Mouse (Mus musculus): Measurements from ENCODE around the gene Irak1bp1. TPM values are rescaled to one million over a fixed set of nuclear protein-coding genes. Genes with fewer than 3 reads are reported as not detected.
A peak's percentile ranks its signal among the peaks of the same experiment; 100 is the strongest.

Gene Irak1bp1
- polyA plus RNA-seq, 1 experiment from 2014 or later = 23.9 TPM

DNA sequence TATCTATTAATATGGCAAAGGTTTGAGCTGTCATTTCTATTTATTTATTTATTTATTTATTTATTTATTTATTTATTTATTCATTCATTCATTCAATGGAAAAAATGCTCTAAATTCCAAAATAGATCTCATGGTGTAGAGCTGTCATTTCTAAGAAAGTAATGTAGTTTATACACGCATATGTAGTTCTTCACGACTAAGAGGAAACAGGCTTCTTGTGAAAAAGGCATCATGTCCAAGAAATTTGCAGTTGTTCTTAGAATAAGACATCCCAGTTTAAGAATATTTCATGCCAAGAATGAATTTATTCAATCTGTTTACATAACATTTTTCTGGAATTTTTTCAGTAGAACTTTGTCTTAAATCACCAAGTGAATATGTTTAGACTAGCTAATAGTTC lies 31.5 kb downstream of the Irak1bp1 start:
- H3K4me3 ChIP-seq (ENCODE audit: low read depth, low read length) = no peak overlapping the region
- no peak overlapping the region for H3K4me2 ChIP-seq (replicated peaks; ENCODE audit: low read depth, low read length)
- H3K4me1 ChIP-seq (ENCODE audit: control insufficient read depth, insufficient read depth, low read length) = no peaks in the 10 kb centered on the region
- no peak for ATAC-seq (ENCODE audit: insufficient number of reproducible peaks, insufficient read depth, low FRiP score, low read depth)
- no peaks in the 10 kb centered on the region for H3K36me3 ChIP-seq (ENCODE audit: control insufficient read depth, insufficient read depth, low read length)
- H3K27ac ChIP-seq (ENCODE audit: low read length) = no peak overlapping the region
- H3K9me3 ChIP-seq (ENCODE audit: control insufficient read depth, low read depth, low read length) = no peaks in the 10 kb centered on the region
- 71% methylated on average over 2 of the region's 2 CpGs for WGBS
- no peak overlapping the region for H3K9ac ChIP-seq (replicated peaks; ENCODE audit: low read depth, low read length)
- no peaks in the 10 kb centered on the region for H3K27me3 ChIP-seq (ENCODE audit: control insufficient read depth, insufficient read depth, low read length)

DNA sequence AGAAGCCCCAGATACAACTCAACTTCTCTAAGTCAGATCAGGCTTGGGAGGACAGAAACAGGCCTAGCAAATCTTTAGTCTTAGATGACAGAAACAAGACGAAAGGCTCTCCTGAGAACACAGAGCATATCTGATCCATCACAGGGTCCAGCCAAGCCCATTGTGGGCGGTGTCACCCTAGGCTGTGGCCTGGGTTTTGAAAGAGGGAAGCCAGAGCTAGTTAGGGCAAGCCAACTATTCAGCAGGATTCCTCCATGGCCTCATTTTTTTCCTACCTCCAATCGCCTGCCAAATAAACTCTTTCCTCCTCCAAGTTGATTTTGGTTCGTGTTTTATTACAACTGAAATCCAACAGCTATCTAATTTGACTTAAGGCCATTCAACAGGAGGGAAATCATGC lies 32.0 kb downstream of the Irak1bp1 start:
- no peaks in the 10 kb centered on the region for H3K9me3 ChIP-seq (ENCODE audit: control insufficient read depth, low read depth, low read length)
- no peaks in the 10 kb centered on the region for H3K27me3 ChIP-seq (ENCODE audit: control insufficient read depth, insufficient read depth, low read length)
- no peaks in the 10 kb centered on the region for H3K4me1 ChIP-seq (ENCODE audit: control insufficient read depth, insufficient read depth, low read length)
- H3K9ac ChIP-seq (replicated peaks; ENCODE audit: low read depth, low read length) = no peak overlapping the region
- no peaks in the 10 kb centered on the region for H3K36me3 ChIP-seq (ENCODE audit: control insufficient read depth, insufficient read depth, low read length)
- H3K4me3 ChIP-seq (ENCODE audit: low read depth, low read length) = no peak overlapping the region
- no peak for ATAC-seq (ENCODE audit: insufficient number of reproducible peaks, insufficient read depth, low FRiP score, low read depth)
- 68% methylated on average over 4 of the region's 4 CpGs for WGBS
- H3K4me2 ChIP-seq (replicated peaks; ENCODE audit: low read depth, low read length) = no peak overlapping the region
- peak overlapping the region; percentile 39; the same call in 1 of the 2 replicates for H3K27ac ChIP-seq (ENCODE audit: low read length)

DNA sequence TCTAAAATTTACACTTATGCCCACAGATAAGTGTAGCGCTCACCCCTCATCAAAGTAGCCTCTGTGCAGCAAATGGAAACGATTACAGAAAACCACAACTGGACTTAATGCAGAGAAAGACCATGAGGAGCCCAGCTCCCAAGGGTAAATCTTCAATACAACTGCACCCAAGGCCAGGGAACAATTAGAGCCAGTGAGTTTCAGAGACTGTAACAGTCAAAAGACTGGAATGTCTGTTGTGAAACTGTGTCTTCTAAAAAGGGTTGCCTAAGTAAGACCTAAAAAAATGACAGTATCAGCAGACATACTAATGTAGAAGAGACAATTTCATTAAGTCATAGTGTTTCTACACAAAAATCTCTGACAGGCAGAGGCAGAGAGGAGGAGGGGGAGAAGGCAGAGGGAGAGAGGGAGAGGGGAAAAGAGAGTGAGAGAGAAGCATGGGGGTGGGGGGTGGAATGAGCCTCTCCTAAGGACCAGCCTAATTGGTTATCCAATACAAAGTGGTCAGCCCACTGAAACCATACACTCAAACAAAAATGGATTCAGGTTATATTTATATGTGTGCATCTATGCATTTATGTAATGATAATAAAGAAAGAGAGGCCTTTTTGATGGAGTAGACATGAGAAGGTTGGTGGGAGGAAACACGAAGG lies 32.6 kb downstream of the Irak1bp1 start:
- Histone ChIP-seq H3K27ac (ENCODE audit: low read length) (peak overlapping the region; percentile 39; the same call in 1 of the 2 replicates), H3K9me3 (ENCODE audit: control insufficient read depth, low read depth, low read length) (no peaks in the 10 kb centered on the region), H3K4me2 (replicated peaks; ENCODE audit: low read depth, low read length) (no peak overlapping the region), H3K4me3 (ENCODE audit: low read depth, low read length) (no peak overlapping the region), H3K27me3 (ENCODE audit: control insufficient read depth, insufficient read depth, low read length) (no peaks in the 10 kb centered on the region), H3K4me1 (ENCODE audit: control insufficient read depth, insufficient read depth, low read length) (no peaks in the 10 kb centered on the region), H3K36me3 (ENCODE audit: control insufficient read depth, insufficient read depth, low read length) (no peaks in the 10 kb centered on the region), H3K9ac (replicated peaks; ENCODE audit: low read depth, low read length) (no peak overlapping the region)
- WGBS = 93% methylated on average over 3 of the region's 3 CpGs
- no peak for ATAC-seq (ENCODE audit: insufficient number of reproducible peaks, insufficient read depth, low FRiP score, low read depth)

DNA sequence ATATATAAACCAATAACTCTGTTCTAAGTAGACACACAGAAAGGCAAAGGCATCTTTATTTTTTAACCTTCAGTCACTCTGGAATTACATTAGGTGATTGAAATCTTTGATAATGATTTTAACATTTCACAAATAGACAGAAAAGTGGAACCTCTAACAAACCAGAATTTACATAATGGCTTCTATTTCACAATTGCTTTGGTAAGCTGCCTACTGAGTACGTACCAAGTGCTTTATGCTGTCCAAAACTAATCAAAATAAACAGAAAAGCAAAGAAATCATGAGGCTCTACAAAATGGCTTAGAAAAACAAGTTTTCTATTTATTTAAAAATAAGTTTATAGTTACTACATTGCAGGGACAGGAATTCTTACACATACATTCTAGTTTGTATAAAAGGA lies 36.8 kb downstream of the Irak1bp1 start:
- Histone ChIP-seq H3K36me3 (ENCODE audit: control insufficient read depth, insufficient read depth, low read length) (peaks cover 14% of the 10 kb centered on the region), H3K4me1 (ENCODE audit: control insufficient read depth, insufficient read depth, low read length) (no peaks in the 10 kb centered on the region), H3K9me3 (ENCODE audit: control insufficient read depth, low read depth, low read length) (no peaks in the 10 kb centered on the region), H3K4me3 (ENCODE audit: low read depth, low read length) (no peak overlapping the region), H3K27ac (ENCODE audit: low read length) (no peak overlapping the region), H3K27me3 (ENCODE audit: control insufficient read depth, insufficient read depth, low read length) (no peaks in the 10 kb centered on the region), H3K9ac (replicated peaks; ENCODE audit: low read depth, low read length) (no peak overlapping the region), H3K4me2 (replicated peaks; ENCODE audit: low read depth, low read length) (no peak overlapping the region)
- WGBS = 80% methylated on average over 1 of the region's 1 CpGs
- no peak for ATAC-seq (ENCODE audit: insufficient number of reproducible peaks, insufficient read depth, low FRiP score, low read depth)

DNA sequence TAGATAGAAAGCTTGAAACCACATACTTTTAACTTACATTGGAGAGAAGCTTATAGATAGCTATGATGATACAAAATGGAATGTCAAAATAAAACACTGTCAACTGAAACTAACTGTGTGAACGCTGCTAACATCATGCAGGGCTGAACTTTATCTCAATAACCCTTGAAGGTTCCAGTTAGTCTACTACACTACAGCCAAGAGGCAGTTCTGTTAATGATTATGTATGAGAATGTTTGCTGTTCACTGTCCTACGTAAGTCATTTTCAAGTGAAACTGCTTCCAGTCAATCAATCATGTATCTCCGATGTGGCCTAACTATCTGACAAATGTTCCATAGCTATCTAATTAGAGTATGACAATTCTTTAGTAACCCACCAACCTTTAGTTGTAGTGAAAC lies 38.4 kb downstream of the Irak1bp1 start:
- Histone ChIP-seq H3K36me3 (ENCODE audit: control insufficient read depth, insufficient read depth, low read length) (peaks cover 25% of the 10 kb centered on the region), H3K27me3 (ENCODE audit: control insufficient read depth, insufficient read depth, low read length) (no peaks in the 10 kb centered on the region), H3K9ac (replicated peaks; ENCODE audit: low read depth, low read length) (no peak overlapping the region), H3K4me2 (replicated peaks; ENCODE audit: low read depth, low read length) (no peak overlapping the region), H3K4me3 (ENCODE audit: low read depth, low read length) (no peak overlapping the region), H3K4me1 (ENCODE audit: control insufficient read depth, insufficient read depth, low read length) (no peaks in the 10 kb centered on the region), H3K9me3 (ENCODE audit: control insufficient read depth, low read depth, low read length) (no peaks in the 10 kb centered on the region), H3K27ac (ENCODE audit: low read length) (no peak overlapping the region)
- WGBS = 67% methylated on average over 3 of the region's 3 CpGs
- no peak for ATAC-seq (ENCODE audit: insufficient number of reproducible peaks, insufficient read depth, low FRiP score, low read depth)

DNA sequence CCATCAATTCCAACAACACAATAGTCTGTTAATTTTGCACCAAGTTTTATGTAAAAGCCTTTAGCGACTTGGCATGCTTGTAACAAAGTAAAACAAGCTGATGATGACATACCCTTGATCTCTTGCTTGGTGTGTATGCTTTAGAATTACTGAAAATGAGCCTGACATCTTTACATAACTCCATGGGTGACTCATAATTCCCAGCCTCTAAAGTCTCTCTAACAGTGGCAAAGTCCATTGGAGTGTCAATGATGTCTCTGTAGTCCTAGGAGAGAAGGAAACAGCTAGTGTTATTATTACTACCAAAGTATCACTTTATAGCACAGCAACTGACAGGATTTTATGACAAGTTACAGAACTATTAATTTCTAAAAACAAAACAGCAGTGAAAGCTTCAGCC lies 47.7 kb downstream of the Irak1bp1 start:
- Histone ChIP-seq H3K4me2 (replicated peaks; ENCODE audit: low read depth, low read length) (no peak overlapping the region), H3K9ac (replicated peaks; ENCODE audit: low read depth, low read length) (no peak overlapping the region), H3K27me3 (ENCODE audit: control insufficient read depth, insufficient read depth, low read length) (no peaks in the 10 kb centered on the region), H3K36me3 (ENCODE audit: control insufficient read depth, insufficient read depth, low read length) (peaks cover 57% of the 10 kb centered on the region), H3K4me1 (ENCODE audit: control insufficient read depth, insufficient read depth, low read length) (no peaks in the 10 kb centered on the region), H3K4me3 (ENCODE audit: low read depth, low read length) (no peak overlapping the region), H3K9me3 (ENCODE audit: control insufficient read depth, low read depth, low read length) (no peaks in the 10 kb centered on the region), H3K27ac (ENCODE audit: low read length) (no peak overlapping the region)
- WGBS = 93% methylated on average over 1 of the region's 1 CpGs
- no peak for ATAC-seq (ENCODE audit: insufficient number of reproducible peaks, insufficient read depth, low FRiP score, low read depth)

DNA sequence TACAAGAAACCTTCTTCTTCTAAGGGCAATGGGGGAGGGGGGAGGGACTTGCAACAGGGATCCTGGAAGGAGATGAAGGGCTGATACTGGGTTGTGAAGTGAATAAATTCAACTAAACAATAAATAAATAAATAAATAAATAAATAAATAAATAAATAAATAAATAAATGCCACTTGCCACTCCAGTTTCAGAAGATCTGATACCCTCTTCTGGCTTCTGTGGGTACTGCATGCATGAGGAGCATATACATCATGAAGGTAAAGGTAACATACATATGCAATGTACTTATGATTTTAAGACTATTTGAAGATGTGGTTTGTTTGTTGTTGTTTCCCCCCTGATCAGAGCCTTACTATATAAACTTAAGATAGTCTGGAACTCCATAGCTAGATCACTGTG lies 54.8 kb downstream of the Irak1bp1 start:
- no peak for ATAC-seq (ENCODE audit: insufficient number of reproducible peaks, insufficient read depth, low FRiP score, low read depth)
- Histone ChIP-seq H3K36me3 (ENCODE audit: control insufficient read depth, insufficient read depth, low read length) (peaks cover 52% of the 10 kb centered on the region), H3K4me3 (ENCODE audit: low read depth, low read length) (no peak overlapping the region), H3K9ac (replicated peaks; ENCODE audit: low read depth, low read length) (no peak overlapping the region), H3K4me2 (replicated peaks; ENCODE audit: low read depth, low read length) (no peak overlapping the region), H3K9me3 (ENCODE audit: control insufficient read depth, low read depth, low read length) (no peaks in the 10 kb centered on the region), H3K27me3 (ENCODE audit: control insufficient read depth, insufficient read depth, low read length) (no peaks in the 10 kb centered on the region), H3K4me1 (ENCODE audit: control insufficient read depth, insufficient read depth, low read length) (no peaks in the 10 kb centered on the region), H3K27ac (ENCODE audit: low read length) (no peak overlapping the region)

DNA sequence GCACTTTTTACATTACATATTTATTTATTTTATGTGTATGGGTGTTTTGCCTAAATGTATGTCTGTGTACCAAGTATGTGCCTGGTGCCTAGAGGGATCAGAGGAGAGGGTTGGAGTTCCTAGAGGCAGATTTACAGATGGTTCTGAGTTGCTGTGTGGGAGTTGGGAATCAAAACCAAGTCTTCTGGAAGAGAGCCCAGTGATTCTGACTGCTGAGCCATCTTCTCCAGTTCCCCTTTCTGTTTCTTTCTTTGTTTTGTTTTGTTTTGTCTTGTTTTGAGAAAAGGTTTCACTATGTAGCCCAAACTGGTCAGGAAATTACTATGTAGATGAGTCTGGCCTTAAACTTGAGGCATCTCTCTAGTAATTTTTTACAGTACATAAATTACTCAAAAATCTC lies 59.3 kb downstream of the Irak1bp1 start:
- peaks cover 42% of the 10 kb centered on the region for H3K36me3 ChIP-seq (ENCODE audit: control insufficient read depth, insufficient read depth, low read length)
- ATAC-seq (ENCODE audit: insufficient number of reproducible peaks, insufficient read depth, low FRiP score, low read depth) = no peak
- H3K4me2 ChIP-seq (replicated peaks; ENCODE audit: low read depth, low read length) = no peak overlapping the region
- no peaks in the 10 kb centered on the region for H3K9me3 ChIP-seq (ENCODE audit: control insufficient read depth, low read depth, low read length)
- no peaks in the 10 kb centered on the region for H3K27me3 ChIP-seq (ENCODE audit: control insufficient read depth, insufficient read depth, low read length)
- no peak overlapping the region for H3K27ac ChIP-seq (ENCODE audit: low read length)
- no peak overlapping the region for H3K4me3 ChIP-seq (ENCODE audit: low read depth, low read length)
- no peaks in the 10 kb centered on the region for H3K4me1 ChIP-seq (ENCODE audit: control insufficient read depth, insufficient read depth, low read length)
- H3K9ac ChIP-seq (replicated peaks; ENCODE audit: low read depth, low read length) = no peak overlapping the region
